Mouse (Mus musculus): ENCODE results near the gene Sdhaf3. TPM values are rescaled to one million over a fixed set of nuclear protein-coding genes. Genes with fewer than 3 reads are reported as not detected.
"Not testable (repeated sequence)": the region's sequence is repeated elsewhere in the genome, so short reads cannot be mapped to it uniquely, and the experiment has no call there.

Gene Sdhaf3
- polyA plus RNA-seq, 1 experiment from 2014 or later = 7.7 TPM

- H3K4me3 ChIP-seq; H3K4me1 ChIP-seq; H3K9me3 ChIP-seq (replicated peaks); H3K27me3 ChIP-seq (ENCODE audit: low read depth, poor library complexity, severe bottlenecking); H3K36me3 ChIP-seq; DNase-seq (ENCODE audit: low spot score); H3K27ac ChIP-seq (replicated peaks): not testable (repeated sequence)
- WGBS = 93% methylated on average over 2 of the region's 4 CpGs
Measured at GRCm38 (mm10) chr6:6959234-6959633, 3.4 kb downstream of the Sdhaf3 start.

GRCm38 (mm10) chr6:6997226-6997946, 41.6 kb downstream of the Sdhaf3 start:
- 90% methylated on average over 4 of the region's 4 CpGs for WGBS
- H3K4me1 ChIP-seq = no peaks in the 10 kb centered on the region
- no peaks in the 10 kb centered on the region for H3K36me3 ChIP-seq
- no peaks in the 10 kb centered on the region for H3K9me3 ChIP-seq (replicated peaks)
- no peak overlapping the region for H3K27ac ChIP-seq (replicated peaks)
- H3K4me3 ChIP-seq = no peak overlapping the region
- no peak for DNase-seq (ENCODE audit: low spot score)
- H3K27me3 ChIP-seq (ENCODE audit: low read depth, poor library complexity, severe bottlenecking) = no peaks in the 10 kb centered on the region

- no peaks in the 10 kb centered on the region for H3K36me3 ChIP-seq
- no peak overlapping the region for H3K27ac ChIP-seq (replicated peaks)
- 94% methylated on average over 1 of the region's 1 CpGs for WGBS
- H3K4me1 ChIP-seq = no peaks in the 10 kb centered on the region
- H3K27me3 ChIP-seq (ENCODE audit: low read depth, poor library complexity, severe bottlenecking) = no peaks in the 10 kb centered on the region
- no peak for DNase-seq (ENCODE audit: low spot score)
- H3K4me3 ChIP-seq = no peak overlapping the region
- no peaks in the 10 kb centered on the region for H3K9me3 ChIP-seq (replicated peaks)
Measured at GRCm38 (mm10) chr6:6997956-6998355, 42.2 kb downstream of the Sdhaf3 start.

DNA sequence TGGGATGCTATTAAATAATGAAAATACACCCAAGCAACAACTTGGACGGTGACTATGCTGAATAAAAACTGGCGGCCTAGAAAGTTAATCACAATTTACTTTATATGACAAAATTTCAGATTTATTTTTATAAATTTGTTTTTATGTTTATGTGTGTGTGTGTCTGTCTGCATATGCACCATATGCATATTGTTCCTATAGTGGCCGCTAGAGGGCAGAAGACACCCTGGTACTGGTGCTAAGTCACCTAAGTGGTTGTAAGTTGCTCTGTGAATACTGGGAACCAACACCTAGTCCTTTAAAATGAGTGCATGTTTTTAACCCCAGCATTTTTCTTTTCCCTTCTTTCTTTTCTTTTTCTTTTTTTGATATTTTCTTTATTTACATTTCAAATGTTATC, 43.2 kb downstream of the Sdhaf3 start:
- WGBS = 89% methylated on average over 3 of the region's 3 CpGs
- DNase-seq (ENCODE audit: low spot score) = no peak
- H3K27me3 ChIP-seq (ENCODE audit: low read depth, poor library complexity, severe bottlenecking) = no peaks in the 10 kb centered on the region
- no peak overlapping the region for H3K27ac ChIP-seq (replicated peaks)
- no peaks in the 10 kb centered on the region for H3K9me3 ChIP-seq (replicated peaks)
- no peaks in the 10 kb centered on the region for H3K36me3 ChIP-seq
- H3K4me1 ChIP-seq = no peaks in the 10 kb centered on the region
- H3K4me3 ChIP-seq = no peak overlapping the region

- no peaks in the 10 kb centered on the region for H3K27me3 ChIP-seq (ENCODE audit: low read depth, poor library complexity, severe bottlenecking)
- H3K9me3 ChIP-seq (replicated peaks) = no peaks in the 10 kb centered on the region
- H3K27ac ChIP-seq (replicated peaks) = no peak overlapping the region
- DNase-seq (ENCODE audit: low spot score) = no peak
- 0 out of 2 replicates have a peak, but pooled peaks cover 3% of the 10 kb centered on the region for H3K36me3 ChIP-seq
- H3K4me3 ChIP-seq = no peak overlapping the region
- WGBS = 84% methylated on average over 3 of the region's 4 CpGs
- H3K4me1 ChIP-seq = no peaks in the 10 kb centered on the region
Measured at GRCm38 (mm10) chr6:7003085-7003484, 47.3 kb downstream of the Sdhaf3 start.

GRCm38 (mm10) chr6:7004005-7004404, 48.2 kb downstream of the Sdhaf3 start:
- H3K27me3 ChIP-seq (ENCODE audit: low read depth, poor library complexity, severe bottlenecking) = no peaks in the 10 kb centered on the region
- H3K4me1 ChIP-seq = no peaks in the 10 kb centered on the region
- no peak for DNase-seq (ENCODE audit: low spot score)
- 0 out of 2 replicates have a peak, but pooled peaks cover 3% of the 10 kb centered on the region for H3K36me3 ChIP-seq
- no peak overlapping the region for H3K4me3 ChIP-seq
- H3K9me3 ChIP-seq (replicated peaks) = no peaks in the 10 kb centered on the region
- 81% methylated on average over 2 of the region's 2 CpGs for WGBS
- H3K27ac ChIP-seq (replicated peaks) = no peak overlapping the region

GRCm38 (mm10) chr6:7038087-7038486, 82.3 kb downstream of the Sdhaf3 start:
- Histone ChIP-seq H3K36me3 (0 out of 2 replicates have a peak, but pooled peaks cover 5% of the 10 kb centered on the region), H3K27me3 (ENCODE audit: low read depth, poor library complexity, severe bottlenecking) (no peaks in the 10 kb centered on the region), H3K9me3 (replicated peaks) (no peaks in the 10 kb centered on the region), H3K27ac (replicated peaks) (no peak overlapping the region), H3K4me1 (no peaks in the 10 kb centered on the region), H3K4me3 (no peak overlapping the region)
- no peak for DNase-seq (ENCODE audit: low spot score)
- WGBS = 90% methylated on average over 6 of the region's 6 CpGs

DNA sequence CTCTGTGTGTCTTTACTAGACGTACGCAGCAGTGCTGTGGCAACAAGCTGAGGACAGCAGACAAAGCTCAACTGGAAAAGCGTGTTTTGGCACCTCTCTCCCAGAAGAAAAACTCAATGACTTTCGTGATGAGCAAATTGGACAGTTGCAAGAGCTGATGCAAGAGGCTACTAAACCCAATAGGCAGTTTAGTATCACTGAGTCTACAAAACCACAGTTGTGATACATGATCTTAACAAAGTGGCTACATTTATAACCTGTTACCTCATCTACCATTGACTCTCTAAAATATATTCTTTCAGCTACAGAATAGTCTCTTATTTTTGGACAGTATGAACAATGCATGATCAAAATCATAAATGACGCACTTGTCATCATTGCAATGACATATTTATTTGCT, 83.0 kb downstream of the Sdhaf3 start:
- Histone ChIP-seq H3K9me3 (replicated peaks) (no peaks in the 10 kb centered on the region), H3K4me3 (no peak overlapping the region), H3K36me3 (0 out of 2 replicates have a peak, but pooled peaks cover 5% of the 10 kb centered on the region), H3K4me1 (no peaks in the 10 kb centered on the region), H3K27me3 (ENCODE audit: low read depth, poor library complexity, severe bottlenecking) (no peaks in the 10 kb centered on the region), H3K27ac (replicated peaks) (no peak overlapping the region)
- WGBS = 95% methylated on average over 5 of the region's 5 CpGs
- DNase-seq (ENCODE audit: low spot score) = no peak

GRCm38 (mm10) chr6:7041912-7042311, 86.1 kb downstream of the Sdhaf3 start:
- WGBS = 82% methylated on average over 1 of the region's 1 CpGs
- Histone ChIP-seq H3K36me3 (0 out of 2 replicates have a peak, but pooled peaks cover 5% of the 10 kb centered on the region), H3K4me1 (no peaks in the 10 kb centered on the region), H3K4me3 (no peak overlapping the region), H3K27ac (replicated peaks) (no peak overlapping the region), H3K9me3 (replicated peaks) (no peaks in the 10 kb centered on the region), H3K27me3 (ENCODE audit: low read depth, poor library complexity, severe bottlenecking) (no peaks in the 10 kb centered on the region)
- DNase-seq (ENCODE audit: low spot score) = no peak

- DNase-seq (ENCODE audit: low spot score) = no peak
- Histone ChIP-seq H3K9me3 (replicated peaks) (no peaks in the 10 kb centered on the region), H3K4me1 (no peaks in the 10 kb centered on the region), H3K36me3 (no peaks in the 10 kb centered on the region), H3K27ac (replicated peaks) (no peak overlapping the region), H3K4me3 (no peak overlapping the region), H3K27me3 (ENCODE audit: low read depth, poor library complexity, severe bottlenecking) (no peaks in the 10 kb centered on the region)
- 96% methylated on average over 3 of the region's 3 CpGs for WGBS
Measured at GRCm38 (mm10) chr6:7062819-7063218, 107.0 kb downstream of the Sdhaf3 start.

GRCm38 (mm10) chr6:7068782-7069181, 113.0 kb downstream of the Sdhaf3 start:
- Histone ChIP-seq H3K9me3 (replicated peaks) (no peaks in the 10 kb centered on the region), H3K4me1 (peaks cover 5% of the 10 kb centered on the region), H3K27ac (replicated peaks) (no peak overlapping the region), H3K36me3 (no peaks in the 10 kb centered on the region), H3K27me3 (ENCODE audit: low read depth, poor library complexity, severe bottlenecking) (no peaks in the 10 kb centered on the region), H3K4me3 (no peak overlapping the region)
- no peak for DNase-seq (ENCODE audit: low spot score)
- 60% methylated on average over 3 of the region's 3 CpGs for WGBS

GRCm38 (mm10) chr6:7069463-7069862, 113.7 kb downstream of the Sdhaf3 start:
- H3K36me3 ChIP-seq = no peaks in the 10 kb centered on the region
- no peak for DNase-seq (ENCODE audit: low spot score)
- 88% methylated on average over 2 of the region's 2 CpGs for WGBS

GRCm38 (mm10) chr6:7082054-7082453, 126.2 kb downstream of the Sdhaf3 start:
- no peak overlapping the region for H3K27ac ChIP-seq (replicated peaks)

More at GRCm38 (mm10) chr6:7069463-7069862, 113.7 kb downstream of the Sdhaf3 start:
- H3K4me3 ChIP-seq = no peak overlapping the region
- H3K9me3 ChIP-seq (replicated peaks) = no peaks in the 10 kb centered on the region; the same call in 1 of the 2 replicates
- no peaks in the 10 kb centered on the region for H3K27me3 ChIP-seq (ENCODE audit: low read depth, poor library complexity, severe bottlenecking)
- H3K4me1 ChIP-seq = peaks cover 5% of the 10 kb centered on the region
- H3K27ac ChIP-seq (replicated peaks) = no peak overlapping the region

More at GRCm38 (mm10) chr6:7082054-7082453, 126.2 kb downstream of the Sdhaf3 start:
- Histone ChIP-seq H3K4me3 (no peak overlapping the region), H3K36me3 (no peaks in the 10 kb centered on the region), H3K4me1 (peaks cover 22% of the 10 kb centered on the region), H3K9me3 (replicated peaks) (no peaks in the 10 kb centered on the region), H3K27me3 (ENCODE audit: low read depth, poor library complexity, severe bottlenecking) (no peaks in the 10 kb centered on the region)
- DNase-seq (ENCODE audit: low spot score) = no peak
- 80% methylated on average over 3 of the region's 3 CpGs for WGBS

Measured in midbrain, embryonic 10.5 days (tissue).